Mouse (Mus musculus): Measurements from ENCODE around the gene Vmn2r3.
"Not testable (repeated sequence)": the region's sequence is repeated elsewhere in the genome, so short reads cannot be mapped to it uniquely, and the experiment has no call there.

Gene Vmn2r3

DNA sequence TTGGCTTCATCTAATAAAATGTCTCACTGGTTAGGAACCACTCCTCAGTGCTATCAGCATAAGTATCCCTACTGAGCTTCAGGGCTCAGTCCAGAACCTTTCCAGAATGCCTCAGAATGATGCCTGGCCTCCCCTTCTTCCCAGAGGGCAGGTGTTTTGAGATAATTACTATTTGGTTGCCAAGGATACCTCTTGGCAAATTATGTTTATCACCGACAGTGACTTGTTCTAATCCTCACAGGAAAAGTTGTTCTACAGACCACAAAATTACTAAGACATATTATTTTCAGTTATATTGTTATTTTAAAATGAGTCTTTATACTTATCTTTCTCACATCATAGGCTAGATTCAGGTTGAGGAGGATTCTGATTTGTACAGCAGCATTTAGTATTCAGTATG lies at the start of gene Vmn2r3:
TSS of gene Vmn2r3 (minus strand) at position 101 of the 400 bp plus-strand sequence.
- no peak for DNase-seq (ENCODE audit: low read depth, low spot score)

DNA sequence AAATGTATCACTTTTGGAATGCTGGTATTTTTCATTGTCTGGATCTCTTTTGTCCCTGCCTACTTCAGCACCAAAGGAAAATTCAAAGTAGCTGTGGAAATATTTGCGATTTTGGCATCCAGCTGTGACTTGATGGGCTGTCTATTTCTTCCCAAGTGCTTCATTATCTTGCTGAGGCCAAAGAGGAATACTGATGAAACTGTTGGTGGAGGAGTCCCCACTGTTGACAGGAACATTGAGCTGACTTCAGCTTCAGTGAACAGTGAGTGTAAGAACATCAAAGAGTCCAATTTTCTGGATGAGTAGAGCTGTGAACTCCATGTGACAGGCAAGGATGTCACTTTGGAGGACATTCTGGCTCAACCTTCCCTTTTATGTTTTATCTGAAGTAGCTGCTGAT lies 43.0 kb upstream of the Vmn2r3 start:
- DNase-seq (ENCODE audit: low read depth, low spot score), result no peak

DNA sequence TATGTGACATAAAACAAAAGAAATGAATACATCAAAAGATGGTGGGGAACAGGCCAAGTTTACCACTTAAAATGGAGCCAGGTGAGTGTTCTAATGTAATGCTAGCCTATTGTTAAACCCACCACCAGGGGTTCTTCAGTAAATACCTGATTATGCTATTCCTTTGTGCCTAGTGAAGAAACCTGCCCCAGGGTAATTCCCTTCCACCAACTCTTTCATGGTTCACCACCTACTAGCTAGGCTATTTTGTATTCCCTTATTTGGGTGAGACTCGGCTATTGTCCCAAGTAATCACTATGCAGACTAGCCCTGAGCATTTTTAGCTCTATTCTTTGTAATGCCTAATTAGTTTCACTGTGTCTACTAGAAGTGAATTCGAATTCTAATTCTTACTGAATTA lies 32.3 kb upstream of the Vmn2r3 start:
- DNase-seq (ENCODE audit: low read depth, low spot score), result no peak

DNA sequence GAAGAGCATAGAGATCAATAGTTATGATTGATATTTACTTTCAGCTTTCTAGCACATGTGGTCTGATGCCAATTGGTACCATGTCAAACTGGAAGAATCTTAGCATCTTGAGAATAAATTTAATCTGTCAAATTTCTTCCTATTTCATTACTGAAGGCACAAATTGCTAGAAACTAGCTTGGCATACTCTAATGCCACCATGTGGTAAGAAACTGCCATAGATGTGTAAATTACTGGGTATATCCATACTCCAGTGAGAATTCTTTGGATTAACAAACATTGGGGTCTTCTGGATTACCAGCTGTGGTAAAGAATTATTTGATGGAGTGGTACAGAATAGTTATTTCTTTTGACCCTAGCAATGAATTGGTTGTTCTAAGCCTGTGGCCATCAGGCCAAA lies 17.3 kb upstream of the Vmn2r3 start:
- no peak for DNase-seq (ENCODE audit: low read depth, low spot score)

DNA sequence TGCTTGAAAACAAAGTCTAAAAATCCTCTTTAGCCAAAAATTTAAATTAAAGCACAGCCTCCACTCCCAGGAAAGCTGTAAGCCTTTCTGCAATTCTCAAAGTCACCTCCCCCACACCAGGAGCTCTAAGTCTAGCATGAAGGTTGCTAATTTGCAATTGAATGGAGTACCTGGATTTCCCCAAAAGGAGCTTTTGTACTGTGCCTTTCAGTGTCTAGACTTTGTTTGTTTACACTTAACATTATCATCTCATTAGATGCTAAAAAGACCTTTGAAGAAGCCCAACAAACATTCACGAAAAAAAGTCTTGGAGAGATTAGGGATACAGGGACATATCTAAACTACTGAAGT lies 23.8 kb downstream of the Vmn2r3 start:
- no peak for DNase-seq (ENCODE audit: low read depth, low spot score)

DNA sequence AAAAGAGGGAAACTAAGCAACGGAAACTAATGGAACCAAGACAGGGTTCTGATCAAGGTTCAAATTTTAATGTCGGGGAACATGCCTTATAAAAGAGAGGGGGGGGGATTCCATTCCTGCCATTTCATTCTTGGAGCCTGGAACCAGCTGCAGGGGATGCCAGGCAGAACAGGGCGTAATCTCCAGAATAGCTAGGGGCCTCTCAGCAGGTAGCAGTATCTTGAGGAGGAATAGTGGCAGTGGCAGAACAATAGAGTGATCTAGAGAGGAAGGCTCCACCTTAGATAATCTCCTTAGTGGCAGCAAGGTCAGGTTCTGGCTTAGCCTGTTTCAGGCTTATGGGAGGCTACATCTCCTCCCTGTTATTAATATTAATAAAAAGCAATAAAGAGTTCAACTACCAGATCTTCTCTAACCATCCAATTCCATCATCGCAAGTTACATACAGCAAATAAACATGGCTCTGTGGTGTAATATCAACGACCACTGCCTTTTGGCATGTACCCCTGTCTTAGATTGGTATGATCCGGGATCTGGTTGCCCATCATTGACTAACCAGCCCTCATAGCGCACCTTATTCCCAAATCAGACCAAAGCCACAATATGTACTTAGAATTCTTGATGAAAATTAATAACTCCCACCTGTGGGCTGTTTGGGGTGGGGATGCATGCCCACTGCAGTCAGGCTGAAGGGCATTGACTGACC lies 24.3 kb downstream of the Vmn2r3 start:
- not testable (repeated sequence) for DNase-seq (ENCODE audit: low read depth, low spot score)

DNA sequence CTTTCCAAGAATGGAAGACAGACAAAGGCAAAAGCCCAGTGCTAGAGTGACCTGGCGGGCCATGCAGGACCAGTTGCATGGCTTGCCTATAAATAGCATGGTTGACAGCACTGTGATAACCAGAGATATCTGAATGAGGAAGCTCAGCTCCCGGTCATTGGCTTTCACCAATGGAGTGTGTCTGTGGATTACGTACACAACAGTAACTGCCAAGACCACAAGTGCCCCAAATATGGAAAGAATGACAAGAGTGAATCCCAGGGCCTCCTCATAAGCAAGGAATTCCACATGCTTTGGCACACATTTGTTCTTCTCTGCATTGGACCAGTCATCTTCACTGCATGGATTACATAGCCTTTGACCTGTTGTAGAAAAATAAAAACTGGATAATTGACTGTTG lies 29.9 kb downstream of the Vmn2r3 start:
- DNase-seq (ENCODE audit: low read depth, low spot score), result no peak

DNA sequence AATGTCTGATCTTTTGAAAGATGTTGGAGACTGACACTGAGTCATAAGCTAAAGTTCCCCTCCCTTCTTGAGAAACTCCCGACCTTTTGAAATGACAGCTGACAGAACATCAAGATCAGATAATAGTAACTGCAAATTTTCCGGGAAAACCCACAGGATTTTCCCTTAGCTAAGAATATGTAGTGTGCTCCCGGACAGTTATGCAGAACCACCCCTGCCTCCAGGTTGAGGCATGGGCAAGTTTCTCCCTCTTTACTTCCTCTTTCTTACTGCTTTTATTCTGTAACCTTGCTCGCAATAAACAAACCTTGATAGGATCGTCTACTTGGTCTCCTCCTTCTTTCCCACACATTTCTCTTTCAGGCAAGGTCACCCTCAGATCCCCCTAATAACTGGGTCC lies 37.9 kb downstream of the Vmn2r3 start:
- no peak for DNase-seq (ENCODE audit: low read depth, low spot score)

DNA sequence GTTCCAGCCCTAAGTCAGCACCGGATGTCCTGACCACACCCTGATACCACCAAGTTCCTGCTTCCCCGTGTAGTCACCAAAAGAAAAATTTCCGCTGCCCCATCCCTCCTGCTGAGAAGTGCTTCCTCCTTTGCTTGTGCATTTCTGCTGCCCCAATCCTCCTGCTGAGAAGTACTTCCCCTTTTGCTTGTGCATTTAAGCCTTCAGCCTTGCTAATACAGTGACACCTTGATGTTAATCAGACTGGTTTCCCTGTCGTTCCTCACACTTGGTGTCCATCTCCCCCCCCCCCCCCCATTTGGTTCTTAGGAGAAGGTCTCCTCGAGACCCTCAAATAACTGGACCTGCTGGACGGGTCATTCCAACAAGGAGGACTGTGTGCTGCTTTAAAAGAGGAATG lies 39.0 kb downstream of the Vmn2r3 start:
- not testable (repeated sequence) for DNase-seq (ENCODE audit: low read depth, low spot score)

DNA sequence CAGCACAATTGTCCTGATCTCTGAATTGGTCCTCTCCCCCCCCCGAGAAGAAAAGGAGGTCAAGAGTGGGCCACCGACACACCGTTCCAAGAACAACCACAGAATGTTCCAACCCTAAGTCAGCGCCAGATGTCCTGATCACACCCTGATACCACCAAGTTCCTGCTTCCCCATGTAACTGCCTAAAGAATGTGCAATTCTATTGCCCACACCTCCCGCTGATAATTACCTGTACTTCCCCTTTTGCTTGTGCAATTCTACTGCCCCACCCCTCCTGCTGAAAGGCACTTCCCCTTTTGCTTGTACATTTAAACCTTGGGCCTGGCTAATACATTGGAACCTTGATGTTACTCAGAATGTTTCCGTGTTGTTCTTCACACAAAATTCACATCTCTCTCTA lies 54.0 kb downstream of the Vmn2r3 start:
- DNase-seq (ENCODE audit: low read depth, low spot score), result not testable (repeated sequence)

DNA sequence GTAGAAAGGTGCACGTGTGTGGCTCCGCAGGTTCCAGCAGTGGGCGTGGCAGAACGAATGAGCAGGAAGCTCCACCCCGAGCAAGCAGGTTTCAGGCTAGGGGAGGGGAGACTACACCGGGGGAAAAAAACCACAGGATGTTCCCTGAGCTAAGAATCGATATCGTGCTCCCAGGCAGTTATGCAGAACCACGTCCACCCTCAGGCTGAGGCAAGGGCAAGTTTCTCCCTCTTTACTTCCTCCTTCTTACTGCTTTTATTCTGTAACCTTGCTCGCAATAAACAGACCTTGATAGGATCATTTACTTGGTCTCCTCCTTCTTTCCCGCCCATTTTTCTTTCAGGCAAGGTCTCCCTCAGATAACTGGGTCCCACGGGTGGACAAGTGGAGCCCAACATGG lies 55.9 kb downstream of the Vmn2r3 start:
- DNase-seq (ENCODE audit: low read depth, low spot score), result not testable (repeated sequence)

DNA sequence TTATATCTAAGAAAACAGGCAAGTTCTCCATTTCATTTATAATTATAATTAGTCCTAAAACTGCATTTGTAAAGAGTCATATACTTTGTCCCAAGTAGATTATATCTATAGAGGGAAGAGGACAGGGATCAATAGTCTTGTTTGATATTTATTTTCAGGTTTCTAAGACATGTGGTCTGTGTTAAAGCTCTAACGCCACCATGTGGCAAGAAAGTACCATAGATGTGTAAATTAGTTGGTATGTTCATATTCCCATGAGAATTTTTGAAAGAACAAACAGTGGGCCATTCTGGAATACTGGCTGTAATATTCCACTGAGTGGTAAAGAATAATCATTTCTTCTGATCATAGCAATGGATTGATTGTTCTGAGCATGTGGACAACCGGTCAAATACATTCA lies 62.3 kb downstream of the Vmn2r3 start:
- DNase-seq (ENCODE audit: low read depth, low spot score), result no peak

Measured in skeletal muscle tissue, adult 2 months (tissue).